Mouse (Mus musculus) adrenal gland, adult 18-20 months (tissue): ENCODE results near the gene Rad23a. TPM values are rescaled to one million over a fixed set of nuclear protein-coding genes. Genes with fewer than 3 reads are reported as not detected.

Source experiments
- DNase-seq, 2 experiments: peaks; one replicate each; pipeline ENCODE4 v3.0.0; 2021 to 2022; ENCODE audit warnings: low spot score in 2 of 2
- microRNA-seq, 2 experiments: library from miRNA; unstranded; fragments of <30 nt; microRNA quantifications; one replicate each; pipeline ENCODE4 v1.2.0; 2021; ENCODE audit warnings: borderline number of aligned reads in 2 of 2
- total RNA-seq, 2 experiments: library from RNA; stranded (reverse); gene quantifications; 1 replicate in 1 of 2; 2 replicates in 1 of 2; pipeline ENCODE4 v1.2.3; 2021

Rad23a gene
- total RNA-seq, 2 experiments from 2014 or later: 109 to 113 TPM

- DNase-seq: no peak
Observed at GRCm38 (mm10) chr8:84789855-84790486, 50.5 kb downstream of the Rad23a start.

GRCm38 (mm10) chr8:84789345-84789744, 51.1 kb downstream of the Rad23a start:
- no peak for DNase-seq

- no peak for DNase-seq
Observed at GRCm38 (mm10) chr8:84788896-84789295, 51.6 kb downstream of the Rad23a start.

GRCm38 (mm10) chr8:84787523-84788302, 52.8 kb downstream of the Rad23a start:
- no peak for DNase-seq

GRCm38 (mm10) chr8:84786801-84787467, 53.5 kb downstream of the Rad23a start:
- DNase-seq: no peak

GRCm38 (mm10) chr8:84785756-84786677, 54.4 kb downstream of the Rad23a start:
- DNase-seq: no peak

GRCm38 (mm10) chr8:84785506-84785755, 55.0 kb downstream of the Rad23a start:
- DNase-seq: no peak

- no peak for DNase-seq
Observed at GRCm38 (mm10) chr8:84784681-84785505, 55.6 kb downstream of the Rad23a start.

Small RNAs within 50 kb of the gene (microRNA-seq; reads per million reads assigned to microRNA genes)
- gene Mir7069: 5.7 to 7.3 reads per million in 2 experiments

Other genes with a start within 250 kb of the Rad23a start
- gene Ier2, start 177.8 kb downstream of the Rad23a start, total RNA-seq: 10 to 100 TPM; 20.7 to 24.6 TPM
- 10 to 100 TPM; 66.3 to 79.0 TPM for gene Trmt1, start 154.4 kb downstream of the Rad23a start, total RNA-seq
- gene Nacc1, start 152.8 kb downstream of the Rad23a start, total RNA-seq: 10 to 100 TPM; 71.3 to 77.8 TPM
- 1 to 10 TPM; 2.7 to 2.8 TPM for gene Lyl1, start 139.2 kb downstream of the Rad23a start, total RNA-seq
- gene G430095P16Rik, start 117.7 kb downstream of the Rad23a start, total RNA-seq: under 1 TPM; 0.45 to 0.76 TPM
- 100 to 1,000 TPM in 1 of 2 experiments, 10 to 100 TPM in 1; 92.2 to 127 TPM for gene Nfix, start 40.3 kb downstream of the Rad23a start, total RNA-seq
- 10 to 100 TPM; 10.6 to 10.8 TPM for gene Dand5, start 17.8 kb downstream of the Rad23a start, total RNA-seq
- gene Gadd45gip1, start 9.1 kb downstream of the Rad23a start, total RNA-seq: 10 to 100 TPM; 62.0 to 71.1 TPM
- 100 to 1,000 TPM; 606 to 686 TPM for gene Calr, start 6.3 kb upstream of the Rad23a start, total RNA-seq
- 10 to 100 TPM; 58.8 to 69.6 TPM for gene Farsa, start 16.3 kb upstream of the Rad23a start, total RNA-seq
- gene Syce2, start 31.4 kb upstream of the Rad23a start, total RNA-seq: 1 to 10 TPM; 6.9 to 9.4 TPM
- 10 to 100 TPM; 52.4 to 56.5 TPM for gene Gcdh, start 53.3 kb upstream of the Rad23a start, total RNA-seq
- gene Klf1, start 61.3 kb upstream of the Rad23a start, total RNA-seq: not detected
- gene Dnase2a, start 67.9 kb upstream of the Rad23a start, total RNA-seq: 10 to 100 TPM; 11.2 to 12.5 TPM
- gene Mast1, start 96.7 kb upstream of the Rad23a start, total RNA-seq: 1 to 10 TPM; 2.1 to 3.1 TPM
- gene Rtbdn, start 106.3 kb upstream of the Rad23a start, total RNA-seq: under 1 TPM in 1 of 2 experiments, not detected in 1; 0.16 TPM
- 1 to 10 TPM; 1.9 TPM for gene Gm49661, start 128.8 kb upstream of the Rad23a start, total RNA-seq
- 100 to 1,000 TPM; 740 to 761 TPM for gene Prdx2, start 128.9 kb upstream of the Rad23a start, total RNA-seq
- 100 to 1,000 TPM in 1 of 2 experiments, 10 to 100 TPM in 1; 80.9 to 131 TPM for gene Rnaseh2a, start 129.1 kb upstream of the Rad23a start, total RNA-seq
- gene Junb, start 138.1 kb upstream of the Rad23a start, total RNA-seq: 10 to 100 TPM; 27.1 to 28.5 TPM
- 1 to 10 TPM; 6.3 to 7.2 TPM for gene Hook2, start 149.9 kb upstream of the Rad23a start, total RNA-seq
- gene Best2, start 173.9 kb upstream of the Rad23a start, total RNA-seq: not detected
- gene Asna1, start 184.6 kb upstream of the Rad23a start, total RNA-seq: 100 to 1,000 TPM in 1 of 2 experiments, 10 to 100 TPM in 1; 89.2 to 100 TPM
- gene Trir, start 186.2 kb upstream of the Rad23a start, total RNA-seq: 100 to 1,000 TPM; 162 to 192 TPM
- gene Tnpo2, start 196.2 kb upstream of the Rad23a start, total RNA-seq: 10 to 100 TPM; 67.8 to 80.4 TPM
- gene Fbxw9, start 219.4 kb upstream of the Rad23a start, total RNA-seq: 10 to 100 TPM; 11.1 to 18.1 TPM
- not detected for gene Gm5741, start 227.3 kb upstream of the Rad23a start, total RNA-seq
- gene Dhps, start 231.1 kb upstream of the Rad23a start, total RNA-seq: 10 to 100 TPM; 25.5 to 26.4 TPM
- gene Wdr83os, start 240.1 kb upstream of the Rad23a start, total RNA-seq: 10 to 100 TPM; 72.6 to 87.7 TPM
- gene Wdr83, start 240.6 kb upstream of the Rad23a start, total RNA-seq: 10 to 100 TPM; 21.1 to 23.1 TPM
- 10 to 100 TPM; 43.2 to 51.8 TPM for gene Man2b1, start 242.6 kb upstream of the Rad23a start, total RNA-seq